Mouse (Mus musculus) cortical plate, adult 2 months (tissue): ENCODE measurements around the gene Nipa1.

Experiments used
- CTCF ChIP-seq: fragments of 200-500 bp; IDR thresholded peaks from 2 replicates; pipeline ENCODE4 v1.5.1; 2011; ENCODE audit warnings: mild to moderate bottlenecking, control low read depth, low read length; ENCODE audit not compliant: insufficient read depth; ENCODE audit errors: extremely low read depth
- POLR2A ChIP-seq: fragments of 200-500 bp; IDR thresholded peaks from 2 replicates; pipeline ENCODE4 v1.6.1; 2011; ENCODE audit warnings: mild to moderate bottlenecking, low read length, control low read depth; ENCODE audit not compliant: insufficient read depth; ENCODE audit errors: extremely low read depth

DNA sequence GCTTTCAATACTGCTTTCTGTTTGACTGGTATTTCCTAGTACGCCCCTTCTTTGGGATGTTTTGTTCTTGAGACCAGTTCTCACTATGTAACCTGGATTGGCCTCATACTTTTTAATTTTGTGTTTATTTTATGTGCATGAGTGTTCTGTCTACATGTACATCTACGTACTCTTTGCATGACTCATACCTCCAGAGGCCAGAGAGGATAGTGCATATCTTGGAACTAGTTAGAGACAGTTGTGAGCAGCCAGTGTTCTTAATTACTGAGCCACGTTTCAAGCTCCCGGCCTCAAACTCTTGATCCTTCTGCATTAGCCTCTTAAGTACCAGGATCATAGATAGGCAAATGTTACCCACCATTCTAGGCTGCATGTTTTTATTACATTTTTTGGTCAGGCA lies 81.4 kb downstream of the Nipa1 start:
- TF ChIP-seq POLR2A (no peak), CTCF (no peak)
